Mouse (Mus musculus) urinary bladder, postnatal 14 days (tissue): ENCODE measurements around the gene Msto1.
"Not testable (repeated sequence)": the region's sequence is repeated elsewhere in the genome, so short reads cannot be mapped to it uniquely, and the experiment has no call there.

Experiments used
- DNase-seq: peaks from one replicate; pipeline ENCODE4 v3.0.0; 2021; ENCODE audit warnings: low spot score

Msto1 gene

GRCm38 (mm10) chr3:88913511-88914383, at the start of gene Msto1:
Gene Msto1, minus strand, starts transcription at chr3:88913999.
- DNase-seq, result peak; percentile 93

DNA sequence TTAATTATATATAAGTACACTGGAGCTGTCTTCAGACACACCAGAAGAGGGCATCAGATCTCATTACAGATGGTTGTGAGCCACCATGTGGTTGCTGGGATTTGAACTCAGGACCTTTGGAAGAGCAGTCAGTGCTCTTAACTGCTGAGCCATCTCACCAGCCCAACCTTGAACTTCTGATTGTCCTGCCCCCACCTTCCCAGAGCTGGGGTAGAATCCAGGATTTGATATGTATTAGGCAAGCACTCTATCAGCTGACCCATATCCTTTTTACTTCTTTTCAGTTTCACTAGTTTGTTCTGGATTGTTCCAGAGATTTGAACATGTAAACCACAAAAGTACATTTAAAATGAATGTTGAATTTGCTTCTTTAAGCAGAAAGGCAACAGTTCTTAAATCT, 49.4 kb upstream of the Msto1 start:
- DNase-seq, result not testable (repeated sequence)

GRCm38 (mm10) chr3:88953736-88954135, 39.9 kb upstream of the Msto1 start:
- DNase-seq, result no peak

DNA sequence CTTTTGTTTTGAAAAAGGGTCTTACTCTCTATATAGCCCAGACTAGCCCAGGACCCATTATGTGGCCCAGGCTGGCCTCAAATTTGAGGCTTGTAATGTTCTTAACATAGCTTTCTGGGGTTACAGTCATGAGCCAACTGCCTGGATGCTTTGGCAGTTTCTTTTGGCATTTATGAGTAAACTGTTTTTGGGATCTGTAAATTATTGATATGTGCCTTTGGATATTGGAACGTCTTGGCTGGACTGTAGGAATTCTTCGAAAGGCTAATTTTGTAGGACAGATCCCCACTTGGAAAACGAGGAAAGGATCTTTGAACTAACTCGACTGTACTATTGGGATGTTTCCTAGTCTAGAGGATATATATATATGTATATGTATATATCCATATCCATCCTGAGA, 39.4 kb upstream of the Msto1 start:
- DNase-seq, result no peak

DNA sequence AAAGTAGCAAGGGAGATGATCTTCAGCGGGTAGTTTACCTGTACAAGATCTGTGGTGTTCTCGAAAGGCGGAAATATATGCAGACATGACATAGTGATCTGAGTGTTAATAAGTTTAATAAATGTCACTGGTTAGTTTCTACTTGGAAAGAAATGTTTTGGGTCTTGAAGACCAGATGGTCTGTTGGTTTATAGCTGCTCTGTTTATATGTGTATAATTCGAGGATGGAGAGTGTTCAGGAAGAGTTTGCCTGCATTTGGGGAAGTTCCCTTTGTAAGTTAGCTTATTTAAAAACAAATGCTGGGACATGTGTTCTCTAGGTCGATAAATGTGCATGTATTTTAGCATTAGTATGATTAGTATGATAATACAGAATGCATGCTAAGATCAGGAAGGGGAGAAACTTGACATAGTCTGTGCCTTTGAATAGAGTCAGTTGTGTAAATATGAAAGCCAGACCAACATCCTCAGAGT, 37.6 kb upstream of the Msto1 start:
- no peak for DNase-seq

DNA sequence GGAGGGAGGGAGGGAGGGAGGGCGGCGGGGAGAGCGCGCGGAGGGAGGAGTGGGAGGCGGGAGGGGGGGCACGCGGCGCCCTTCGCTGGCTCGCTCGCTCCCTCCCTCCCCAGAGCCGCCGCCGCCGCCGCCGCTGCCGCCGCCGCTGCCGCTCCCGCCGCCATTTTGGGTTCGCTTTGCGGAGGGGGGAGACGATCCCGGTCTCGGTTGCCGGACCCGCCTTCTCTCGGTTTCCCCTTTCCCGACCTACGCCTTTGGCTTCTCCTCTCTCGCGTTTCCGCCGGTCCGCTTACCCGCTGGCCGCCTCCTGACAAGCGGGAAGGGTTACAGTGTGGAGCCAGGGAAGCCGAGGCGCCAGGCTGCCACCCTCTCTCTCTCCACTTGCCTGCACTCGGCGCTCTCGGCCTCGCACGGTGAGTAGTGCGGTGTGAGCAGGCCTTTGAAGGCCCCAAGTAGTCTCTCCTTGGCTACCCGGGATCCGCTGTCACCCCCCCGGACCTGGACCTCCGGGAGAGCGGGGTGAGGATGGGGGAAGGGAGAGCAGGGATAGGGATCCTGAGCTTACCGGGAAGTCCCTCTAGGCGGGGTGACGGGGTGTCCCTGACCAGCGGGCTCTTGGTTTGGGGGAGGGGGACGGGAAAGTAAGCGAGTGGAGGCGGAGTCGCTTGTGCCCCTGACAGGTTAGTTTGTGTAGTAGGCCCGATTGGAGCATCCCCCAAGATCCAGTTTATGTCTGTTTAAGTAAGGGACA, 37.0 kb upstream of the Msto1 start, which contains the start of the genes Ash1l and Dap3:
Ash1l (plus strand) TSS at position 47 of the 751 bp plus-strand sequence.
Dap3 (minus strand) TSS at position 606 of the 751 bp plus-strand sequence.
- DNase-seq, result peak; percentile 73

GRCm38 (mm10) chr3:88949786-88950575, 36.2 kb upstream of the Msto1 start:
- peak; percentile 95 for DNase-seq

DNA sequence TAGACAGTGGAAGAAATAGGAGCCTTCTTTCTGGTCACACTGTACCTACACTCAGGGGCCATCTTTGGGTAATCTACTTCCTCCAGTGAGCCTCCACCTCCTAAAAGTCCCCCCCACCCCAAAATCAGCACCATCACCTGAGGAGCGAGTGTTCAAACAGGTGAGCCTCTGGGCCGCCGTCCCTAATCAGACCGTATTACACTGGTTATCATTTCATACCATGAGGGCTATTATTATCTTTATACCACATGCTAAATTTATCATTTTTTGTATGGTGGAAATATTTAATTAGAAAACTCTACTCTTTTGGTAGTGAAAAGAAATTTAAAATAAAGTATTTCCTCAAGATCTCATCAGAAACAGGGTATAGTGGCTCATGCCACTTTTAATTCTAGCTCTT, 30.3 kb upstream of the Msto1 start:
- no peak for DNase-seq

GRCm38 (mm10) chr3:88942316-88942880, 28.6 kb upstream of the Msto1 start:
- DNase-seq, result no peak

GRCm38 (mm10) chr3:88939749-88940148, 25.9 kb upstream of the Msto1 start:
- no peak for DNase-seq

- DNase-seq, result no peak
Observed at GRCm38 (mm10) chr3:88939071-88939470, 25.3 kb upstream of the Msto1 start.

- no peak for DNase-seq
Observed at GRCm38 (mm10) chr3:88929501-88929900, 15.7 kb upstream of the Msto1 start.

DNA sequence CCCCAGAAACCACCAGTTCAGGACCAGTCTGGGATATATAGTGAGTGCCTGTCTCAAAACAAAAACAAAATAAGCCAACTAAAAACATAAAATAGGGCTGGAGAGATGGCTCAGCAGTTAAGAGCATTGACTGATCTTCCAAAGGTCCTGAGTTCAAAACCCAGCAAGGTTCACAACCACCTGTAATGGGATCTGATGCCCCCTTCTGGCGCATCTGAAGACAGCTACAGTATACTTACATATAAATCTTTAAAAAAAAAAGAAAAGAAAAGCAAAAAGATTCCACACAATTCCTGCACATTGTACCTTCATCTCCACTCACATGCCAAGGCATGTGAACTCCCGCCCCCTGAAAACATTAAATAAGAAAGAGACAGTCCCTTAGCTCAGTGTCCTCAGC, 11.9 kb upstream of the Msto1 start:
- DNase-seq, result no peak

DNA sequence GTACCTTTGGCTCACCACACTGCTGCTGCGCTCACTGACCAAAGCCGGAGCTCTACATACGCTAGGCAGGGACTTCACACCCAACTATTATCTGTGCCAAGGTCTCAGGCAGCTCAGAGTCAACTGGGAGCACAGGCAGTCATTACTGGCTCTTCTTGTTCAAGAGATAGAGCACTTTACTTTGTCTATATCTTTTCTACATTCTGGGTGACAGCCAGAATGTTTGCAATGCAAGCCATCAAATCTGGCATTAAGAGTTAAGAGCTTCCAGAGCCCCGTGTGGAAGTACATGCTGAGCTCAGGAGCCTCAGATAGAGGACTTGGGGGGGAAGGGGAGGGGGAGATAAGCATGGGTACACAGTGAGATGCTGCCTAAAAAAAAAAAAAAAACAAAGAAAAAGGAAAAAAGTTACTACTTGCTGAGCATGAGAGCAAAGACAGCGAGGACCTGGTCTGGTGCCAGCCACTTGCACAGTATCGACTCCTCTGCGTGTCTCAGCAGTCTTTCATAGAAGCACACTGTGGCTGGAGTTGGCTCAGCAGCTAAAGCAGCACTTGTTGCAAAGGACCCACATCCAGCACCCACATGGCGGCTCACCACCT, 10.3 kb upstream of the Msto1 start:
- peak; percentile 36 for DNase-seq

GRCm38 (mm10) chr3:88921411-88921810, 7.6 kb upstream of the Msto1 start:
- DNase-seq, result no peak

GRCm38 (mm10) chr3:88918981-88919380, 5.2 kb upstream of the Msto1 start:
- no peak for DNase-seq

- DNase-seq, result no peak
Observed at GRCm38 (mm10) chr3:88914384-88914810, 598 bp upstream of the Msto1 start.

- no peak for DNase-seq
Observed at GRCm38 (mm10) chr3:88912585-88912984, 1.2 kb downstream of the Msto1 start.

DNA sequence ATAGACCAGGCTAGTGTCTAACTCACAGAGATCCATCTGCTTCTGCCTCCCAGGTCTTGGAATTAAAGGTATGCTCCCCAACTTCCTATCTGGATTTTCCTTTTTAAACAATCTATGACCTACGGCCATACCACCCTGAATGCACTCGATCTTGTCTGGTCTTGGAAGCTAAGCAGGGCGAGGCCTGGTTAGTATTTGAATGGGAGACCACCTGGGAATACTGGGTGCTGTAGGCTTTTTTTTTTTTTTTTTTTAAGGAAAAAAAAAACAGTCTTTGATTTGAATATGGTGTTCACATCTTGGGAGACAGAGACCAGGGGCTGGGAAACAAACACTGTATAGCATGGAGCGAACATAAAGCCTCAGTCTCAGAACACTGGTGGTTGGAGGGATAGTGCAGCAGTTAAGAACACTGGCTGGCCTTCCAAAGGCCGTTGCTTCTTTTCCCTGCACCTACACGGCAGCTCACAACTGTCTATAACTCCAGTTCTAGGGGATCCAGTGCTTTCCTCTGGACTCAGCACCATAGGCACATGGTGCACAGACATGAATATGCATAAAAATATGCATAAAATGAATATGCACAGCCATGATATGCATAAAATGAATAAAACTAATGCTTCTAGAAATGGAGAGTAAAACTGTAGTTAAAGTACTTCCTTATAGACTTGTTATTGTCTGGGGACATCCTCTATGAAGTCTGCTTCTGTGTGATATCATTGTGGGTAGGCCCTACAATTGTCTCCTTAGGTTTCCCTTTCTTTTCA, 7.2 kb downstream of the Msto1 start:
- no peak for DNase-seq

DNA sequence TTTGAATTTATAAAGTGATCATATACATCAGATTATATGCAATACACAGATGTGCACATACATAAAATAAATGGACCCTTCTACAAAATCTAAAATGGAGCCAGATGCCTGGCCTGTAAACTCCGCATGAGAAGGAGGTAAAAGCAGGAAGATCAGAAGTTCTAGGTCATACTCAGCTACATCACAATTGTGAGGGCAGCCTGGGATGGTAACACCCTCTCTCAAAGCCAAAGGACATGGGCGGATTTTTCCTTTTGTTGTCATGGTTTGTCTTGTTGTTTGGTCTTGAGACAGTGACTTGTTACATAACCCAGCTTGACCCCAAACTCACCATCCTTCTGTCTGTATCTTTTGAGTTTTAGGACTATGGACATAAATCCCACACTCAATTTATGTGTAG, 8.1 kb downstream of the Msto1 start:
- no peak for DNase-seq

GRCm38 (mm10) chr3:88905209-88905608, 8.6 kb downstream of the Msto1 start:
- DNase-seq, result no peak
